Mouse (Mus musculus): ENCODE results near the gene Slc31a1.

DNA sequence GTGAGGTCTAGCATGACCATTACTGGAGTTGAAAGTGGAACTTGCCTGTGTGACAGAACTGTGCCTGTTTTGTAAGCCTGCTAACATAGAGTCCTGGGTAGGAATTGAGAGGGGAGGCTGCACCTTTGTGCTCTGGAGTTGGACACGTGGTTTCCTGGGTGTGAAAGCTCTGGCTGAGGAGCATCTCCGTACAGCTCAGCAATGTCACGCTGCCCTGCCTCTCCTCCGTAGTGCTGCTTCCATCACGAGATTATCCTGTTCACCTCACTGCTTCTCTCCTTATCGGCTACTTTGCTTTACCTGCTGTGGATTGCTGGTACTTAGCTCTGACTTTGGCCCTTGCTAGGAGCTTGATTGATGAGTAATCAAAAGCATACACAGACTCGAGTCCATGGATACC lies 23.2 kb downstream of the Slc31a1 start:
- TF ChIP-seq USF1 (IDR thresholded peaks at IDR 0.05; ENCODE audit: low read depth, low read length) = no peak
- no peak for TF ChIP-seq MAZ (IDR thresholded peaks at IDR 0.05; ENCODE audit: low read depth, low read length)
- no peak for TF ChIP-seq CTCF (IDR thresholded peaks at IDR 0.05 in 2 of 3, conservative IDR thresholded peaks at IDR 0.05 in 1 of 3; ENCODE audit: control insufficient read depth in 1 of 3, insufficient read depth in 1 of 3, low read depth in 2 of 3, low read length in 3 of 3, poor library complexity in 1 of 3, severe bottlenecking in 1 of 3)
- TF ChIP-seq ZMIZ1 (IDR thresholded peaks at IDR 0.05; ENCODE audit: low read depth, low read length) = no peak
- TF ChIP-seq HCFC1 (IDR thresholded peaks at IDR 0.05; ENCODE audit: low read depth, low read length) = no peak
- no peak for TF ChIP-seq BHLHE40 (IDR thresholded peaks at IDR 0.05; ENCODE audit: borderline replicate concordance, low read depth, low read length)
- no peak for TF ChIP-seq E2F4 (IDR thresholded peaks at IDR 0.05; ENCODE audit: borderline replicate concordance, low read depth, low read length)
- TF ChIP-seq NRF1 (IDR thresholded peaks at IDR 0.05; ENCODE audit: insufficient read depth, low read depth, low read length, poor library complexity, severe bottlenecking) = no peak
- no peak for TF ChIP-seq EP300 (IDR thresholded peaks at IDR 0.05; ENCODE audit: low read depth in 1 of 2, low read length in 2 of 2)
- no peak for TF ChIP-seq POLR2A (IDR thresholded peaks at IDR 0.05; ENCODE audit: control insufficient read depth in 1 of 2, insufficient read depth in 1 of 2, low read depth in 1 of 2, low read length in 2 of 2, poor library complexity in 1 of 2)
- TF ChIP-seq MAFK (IDR thresholded peaks at IDR 0.05; ENCODE audit: borderline replicate concordance, low read depth, low read length) = no peak
- no peak for TF ChIP-seq MAX (IDR thresholded peaks at IDR 0.05; ENCODE audit: low read length)
